18 mouse cellular contexts compared by ENCODE assay signal in genomic region chr10:45074543-45074942, GRCm38 (mm10).
"Had no signal": no experiment of that assay in that cellular context is flagged by ENCODE, and none has a peak within 500 bp of the region (broad histone marks: within the 10 kb centered on the region; RNA-seq: fewer than 3 reads in every experiment).

No protein-coding gene starts in this region.

- H3K4me3 ChIP-seq: lung, embryonic 15.5 days; midbrain, embryonic 10.5 days; midbrain, embryonic 12.5 days; myocyte; neural tube, embryonic 13.5 days; neural tube, embryonic 15.5 days had no signal

- H3K27ac ChIP-seq: lung, embryonic 15.5 days; midbrain, embryonic 10.5 days; midbrain, embryonic 12.5 days; neural tube, embryonic 13.5 days; neural tube, embryonic 15.5 days had no signal

- H3K9me3 ChIP-seq: lung, embryonic 15.5 days; midbrain, embryonic 10.5 days; midbrain, embryonic 12.5 days; neural tube, embryonic 13.5 days; neural tube, embryonic 15.5 days had no signal

- ATAC-seq: lung, postnatal 0 days; midbrain, embryonic 16.5 days had no signal

- H3K9ac ChIP-seq: lung, embryonic 15.5 days; midbrain, embryonic 12.5 days; neural tube, embryonic 13.5 days; neural tube, embryonic 15.5 days had no signal

- DNase-seq: lung, adult 2 months; lung, postnatal 4 days; midbrain, embryonic 14.5 days; right cerebral cortex, adult 18-20 months; right cerebral cortex, postnatal 25 days; right cerebral cortex, postnatal 4 days; spleen, adult 18-20 months; thymus, adult 18-20 months; thymus, postnatal 14 days; thymus, postnatal 36 days had no signal

- H3K4me2 ChIP-seq: lung, embryonic 15.5 days; midbrain, embryonic 12.5 days; neural tube, embryonic 13.5 days; neural tube, embryonic 15.5 days had no signal

- H3K27me3 ChIP-seq: lung, embryonic 15.5 days; midbrain, embryonic 12.5 days; neural tube, embryonic 13.5 days; neural tube, embryonic 15.5 days had no signal
